Mouse (Mus musculus): ENCODE results near the gene Kif14. TPM values are rescaled to one million over a fixed set of nuclear protein-coding genes. Genes with fewer than 3 reads are reported as not detected.

The Kif14 gene
- under 1 TPM; 0.08 to 0.27 (median 0.15) TPM for total RNA-seq (2022)

GRCm38 (mm10) chr1:136466143-136466811 is at the start of gene Kif14:
Kif14 (plus strand) TSS chr1:136466343.
- peak; percentile 86 to 89 for DNase-seq (ENCODE audit: low spot score in 2 of 2)

DNA sequence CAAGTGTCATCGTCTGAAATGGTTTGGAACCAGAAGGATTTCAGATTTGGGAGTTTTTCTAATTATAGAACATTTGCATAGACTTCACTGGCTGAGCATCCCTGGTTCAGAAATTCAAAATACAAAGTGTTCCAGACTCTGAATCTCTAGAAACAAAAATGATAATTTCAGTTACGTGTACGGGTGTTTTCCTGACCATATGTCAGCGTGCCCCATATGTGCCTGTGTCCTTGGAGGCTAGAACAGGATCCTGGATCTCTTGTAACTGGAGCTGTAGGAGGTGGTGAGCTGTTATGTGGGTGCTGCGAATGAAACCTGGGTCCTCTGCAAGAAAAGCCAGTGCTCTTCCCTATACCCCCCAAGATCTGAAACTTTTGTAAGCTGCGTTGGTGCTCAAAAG is 47.8 kb upstream of the Kif14 start:
- DNase-seq (ENCODE audit: low spot score in 2 of 2): no peak

DNA sequence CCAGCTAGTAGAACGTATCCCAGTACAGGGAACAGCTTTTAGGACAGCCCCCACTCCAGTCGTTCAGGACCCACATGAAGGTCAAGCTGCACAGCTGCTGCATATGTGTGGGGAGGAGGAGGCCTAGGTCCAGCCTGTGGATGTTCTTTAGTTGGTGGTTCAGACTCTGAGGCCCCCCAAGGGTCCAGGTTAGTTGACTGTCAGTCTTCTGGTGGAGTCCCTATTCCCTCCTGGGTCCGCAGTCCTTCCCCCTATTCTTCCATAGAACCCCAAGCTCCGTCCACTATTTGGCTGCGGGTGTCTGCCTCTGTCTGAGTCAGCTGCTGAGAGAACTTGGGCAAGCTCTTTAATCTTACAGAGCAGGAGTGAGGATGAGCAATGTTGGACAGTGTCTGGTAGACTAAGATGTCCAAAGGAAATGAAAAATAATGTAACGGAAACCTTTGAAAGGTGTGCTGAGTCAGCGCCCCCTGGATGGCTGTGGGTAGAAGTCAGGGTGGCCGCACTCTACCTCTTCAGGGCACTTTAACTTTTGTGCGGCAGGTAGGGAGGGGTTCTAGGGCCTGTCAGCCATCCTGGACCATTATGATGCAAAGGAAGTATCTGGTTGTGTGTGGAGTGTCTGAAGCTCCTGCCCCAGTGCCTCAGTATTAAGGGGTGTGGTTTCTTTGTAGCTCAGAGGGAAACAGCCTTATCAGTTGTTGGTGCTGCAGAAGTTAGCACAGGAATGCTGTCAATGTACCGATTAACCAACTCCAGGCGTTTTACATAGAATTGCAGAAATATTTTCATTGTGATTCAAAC is 38.8 kb upstream of the Kif14 start:
- DNase-seq (ENCODE audit: low spot score in 2 of 2): no peak

DNA sequence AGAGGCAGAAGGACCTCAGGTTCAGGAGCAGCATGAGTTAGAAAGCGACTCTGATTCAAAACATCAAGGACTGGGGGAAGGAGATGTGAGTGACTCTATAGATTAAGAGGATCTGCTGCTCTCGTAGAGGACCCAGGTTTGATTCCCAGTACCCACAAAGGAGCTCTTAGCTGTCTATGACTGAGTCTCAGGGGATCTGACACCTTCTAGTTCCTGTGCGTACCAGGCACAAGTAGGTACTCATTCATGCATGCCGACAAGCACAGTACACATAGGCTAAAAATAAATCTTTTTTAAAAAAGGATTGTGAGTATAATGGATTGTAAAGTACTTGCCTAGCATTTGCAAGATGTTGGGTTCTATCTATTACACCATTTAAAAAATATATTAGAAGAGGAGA is 37.2 kb upstream of the Kif14 start:
- DNase-seq (ENCODE audit: low spot score in 2 of 2): no peak

- DNase-seq (ENCODE audit: low spot score in 2 of 2): no peak
Observed at GRCm38 (mm10) chr1:136430126-136430818, 35.9 kb upstream of the Kif14 start.

DNA sequence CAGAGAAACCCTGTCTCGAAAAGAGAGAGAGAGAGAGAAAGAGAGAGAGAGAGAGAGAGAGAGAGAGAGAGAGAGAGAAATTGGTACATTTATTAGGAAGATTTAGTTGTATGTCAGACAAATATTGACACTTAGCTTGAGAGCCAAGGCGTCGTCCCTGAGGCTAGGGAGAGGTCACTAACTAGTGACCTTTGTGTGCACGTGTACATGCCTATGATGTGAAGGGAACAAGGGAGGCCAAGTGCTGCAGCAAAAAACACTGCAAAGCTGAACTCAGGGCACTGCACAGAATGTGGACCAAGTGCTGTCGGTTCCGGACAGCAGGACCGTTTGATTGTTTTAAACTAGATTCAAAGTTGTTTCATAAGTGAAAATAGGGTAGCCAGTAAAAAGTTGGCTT is 25.4 kb upstream of the Kif14 start:
- no peak for DNase-seq (ENCODE audit: low spot score in 2 of 2)

GRCm38 (mm10) chr1:136442809-136443208 is 23.3 kb upstream of the Kif14 start:
- DNase-seq (ENCODE audit: low spot score in 2 of 2): no peak

DNA sequence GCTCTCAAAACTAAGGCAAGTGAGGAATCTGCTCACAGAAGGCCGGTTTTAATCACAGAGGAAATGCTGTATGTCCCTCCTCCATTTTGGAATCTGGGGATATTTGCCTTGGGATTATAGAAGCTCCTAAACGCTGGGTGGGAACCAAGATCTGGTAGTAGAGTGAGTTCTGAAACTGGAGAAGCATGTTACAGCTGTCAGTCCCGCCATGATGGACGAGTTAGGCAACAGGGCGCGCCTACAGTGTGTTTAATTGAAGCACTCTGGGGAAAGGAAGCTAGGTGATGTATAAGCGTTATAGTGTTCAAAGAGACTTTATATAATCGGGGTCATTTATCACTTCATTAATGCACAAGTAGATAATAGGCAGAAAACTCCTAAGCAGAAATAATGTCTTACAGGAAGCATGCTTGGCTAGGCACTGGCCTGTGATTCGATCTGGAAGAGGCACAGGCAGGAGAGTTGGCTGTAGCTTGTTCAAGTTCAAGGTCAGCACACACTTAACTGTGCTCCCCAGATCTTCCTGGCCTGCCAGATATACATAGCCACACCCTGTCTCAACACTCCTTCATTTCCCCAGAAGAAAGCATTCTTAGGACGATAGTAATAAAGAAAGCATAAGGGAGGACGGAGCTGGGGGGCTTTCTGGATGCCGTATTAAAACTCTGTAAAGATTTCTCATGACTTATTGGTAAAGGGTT is 21.4 kb upstream of the Kif14 start:
- no peak for DNase-seq (ENCODE audit: low spot score in 2 of 2)

DNA sequence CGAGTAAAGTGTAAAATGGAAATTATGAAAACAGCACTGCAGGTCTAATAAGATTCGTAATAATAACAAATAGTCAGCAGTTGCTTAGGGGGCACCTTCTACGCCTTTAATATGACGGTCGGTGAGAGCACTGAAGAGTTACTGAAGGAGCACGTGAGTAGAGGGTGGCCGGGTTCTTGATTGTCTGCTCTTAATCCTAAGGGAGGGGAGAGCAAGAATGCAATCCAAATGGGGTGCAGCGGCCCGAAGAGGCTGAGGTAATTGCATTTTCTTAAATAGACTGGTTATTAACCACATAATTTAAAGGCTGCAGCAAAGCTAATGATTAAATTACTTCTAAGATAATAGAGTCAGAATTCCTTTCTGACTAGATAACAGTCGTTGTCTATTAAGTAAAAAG is 19.2 kb upstream of the Kif14 start:
- DNase-seq (ENCODE audit: low spot score in 2 of 2): no peak

DNA sequence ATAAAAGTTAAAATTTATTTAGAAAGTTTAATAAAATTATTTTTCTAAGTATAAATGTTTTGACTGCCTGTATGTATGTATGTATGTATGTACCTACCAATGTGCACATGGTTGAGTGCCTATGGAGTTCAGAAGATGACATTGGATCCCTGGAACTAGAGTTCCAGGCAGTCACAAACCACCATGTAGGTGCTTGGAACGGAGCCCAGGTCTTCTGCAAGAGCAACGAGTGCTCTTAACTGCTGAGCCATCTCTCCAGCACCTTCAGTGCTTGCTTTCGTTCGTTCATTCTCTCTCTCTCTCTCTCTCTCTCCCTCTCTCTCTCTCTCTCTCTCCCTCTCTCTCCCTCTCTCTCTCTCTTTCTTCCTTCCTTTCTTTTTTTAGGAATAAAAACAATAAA is 18.8 kb upstream of the Kif14 start:
- DNase-seq (ENCODE audit: low spot score in 2 of 2): no peak

DNA sequence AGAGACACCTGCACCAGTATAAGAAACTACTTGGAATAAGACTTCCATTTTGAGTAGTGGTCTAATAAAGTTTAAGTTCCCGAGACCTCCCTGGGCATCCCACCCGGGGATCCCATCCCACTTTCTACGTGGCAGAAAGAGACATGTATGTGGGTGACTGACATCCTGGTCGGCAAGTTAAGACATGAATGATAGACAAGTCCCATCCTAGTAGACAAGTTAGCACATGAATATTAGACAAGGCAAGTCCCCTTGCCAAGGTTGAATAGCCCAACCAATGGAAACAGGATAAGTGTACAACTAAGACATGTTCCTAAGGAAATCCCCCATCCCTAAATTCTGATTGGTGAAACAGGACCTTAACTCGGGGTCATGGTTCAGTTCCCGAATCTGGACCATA is 16.6 kb upstream of the Kif14 start:
- DNase-seq (ENCODE audit: low spot score in 2 of 2): no peak

DNA sequence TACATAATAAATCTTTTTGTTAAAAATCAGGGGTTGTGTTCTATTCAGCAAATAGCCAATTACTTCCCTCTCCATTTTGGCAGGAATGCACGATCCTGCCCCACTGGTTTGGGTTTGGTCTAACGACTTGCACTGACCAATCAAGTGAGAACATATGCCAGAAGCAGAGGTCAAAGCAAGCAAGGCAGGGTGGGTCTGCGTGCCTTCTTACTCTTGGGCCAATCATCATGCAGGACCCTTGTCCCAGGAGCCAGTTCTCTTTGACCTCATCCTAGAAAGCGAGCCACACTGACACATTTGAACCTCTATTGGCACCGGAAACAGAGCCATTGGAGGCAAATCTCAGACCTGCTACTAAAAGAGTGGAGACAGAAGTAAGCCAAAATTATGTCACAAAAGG is 15.9 kb upstream of the Kif14 start:
- DNase-seq (ENCODE audit: low spot score in 2 of 2): no peak

- no peak for DNase-seq (ENCODE audit: low spot score in 2 of 2)
Observed at GRCm38 (mm10) chr1:136452421-136452820, 13.7 kb upstream of the Kif14 start.

DNA sequence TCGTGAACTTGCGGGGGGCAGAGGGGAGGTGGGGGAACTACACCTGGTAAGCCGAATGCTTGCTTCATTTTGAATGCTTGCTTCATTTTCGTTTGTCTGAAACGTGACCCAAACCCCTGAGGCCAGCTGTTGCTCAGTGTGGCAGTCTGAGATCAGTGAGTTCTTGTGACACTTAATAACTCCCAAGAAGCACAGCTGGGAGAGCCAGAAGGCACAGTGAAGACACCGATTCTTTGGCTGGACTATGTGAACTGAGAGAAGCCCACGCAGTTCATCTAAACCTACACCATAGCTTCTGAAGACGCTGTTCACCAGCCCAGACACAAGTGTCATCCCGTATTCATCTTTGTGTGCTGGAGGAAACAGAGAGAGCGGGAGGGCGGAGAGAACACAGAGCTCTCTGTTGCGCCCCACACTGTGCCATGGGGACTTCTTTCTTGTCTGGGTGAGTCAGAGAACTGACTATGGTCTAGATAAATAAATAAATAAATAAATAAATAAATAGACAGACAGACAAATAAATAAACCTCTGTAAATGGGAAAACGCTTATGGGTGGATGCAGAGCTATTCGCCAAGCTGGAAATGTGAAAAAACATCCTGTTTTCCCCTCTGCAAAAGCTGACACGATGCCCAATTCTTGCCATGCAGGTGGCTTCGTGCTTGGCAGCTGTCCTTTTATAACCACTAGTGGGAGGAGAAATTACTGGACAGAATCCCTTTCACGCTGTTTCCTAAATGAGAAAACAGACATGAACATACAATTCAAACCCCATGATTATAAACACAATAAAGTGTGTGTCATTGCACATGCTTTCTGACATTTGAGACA is 10.2 kb upstream of the Kif14 start:
- DNase-seq (ENCODE audit: low spot score in 2 of 2): no peak

GRCm38 (mm10) chr1:136456741-136457140 is 9.4 kb upstream of the Kif14 start:
- no peak for DNase-seq (ENCODE audit: low spot score in 2 of 2)

GRCm38 (mm10) chr1:136457403-136457802 is 8.7 kb upstream of the Kif14 start:
- no peak for DNase-seq (ENCODE audit: low spot score in 2 of 2)

- DNase-seq (ENCODE audit: low spot score in 2 of 2): no peak
Observed at GRCm38 (mm10) chr1:136458691-136459245, 7.4 kb upstream of the Kif14 start.

DNA sequence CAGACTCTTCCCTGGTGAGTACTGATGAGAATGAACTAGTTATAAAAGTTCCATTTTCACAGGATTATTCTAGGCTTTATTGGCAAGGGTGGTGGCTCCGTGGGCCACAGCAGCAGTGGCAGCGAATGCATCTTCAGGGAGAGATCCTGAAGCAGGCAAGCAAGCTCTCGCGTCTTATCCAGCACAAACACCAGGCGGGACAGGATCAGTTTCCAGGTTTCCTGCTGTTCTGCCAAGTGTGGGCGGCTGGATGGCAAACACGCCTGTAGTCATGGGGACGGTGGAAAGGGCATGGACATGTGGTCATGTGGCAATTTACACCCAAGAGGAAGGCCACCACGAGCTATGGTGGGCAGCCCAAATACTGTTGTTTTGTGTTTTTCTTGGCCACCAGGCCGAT is 3.7 kb upstream of the Kif14 start:
- DNase-seq (ENCODE audit: low spot score in 2 of 2): no peak

GRCm38 (mm10) chr1:136465168-136465567 is 975 bp upstream of the Kif14 start:
- DNase-seq (ENCODE audit: low spot score in 2 of 2): no peak

DNA sequence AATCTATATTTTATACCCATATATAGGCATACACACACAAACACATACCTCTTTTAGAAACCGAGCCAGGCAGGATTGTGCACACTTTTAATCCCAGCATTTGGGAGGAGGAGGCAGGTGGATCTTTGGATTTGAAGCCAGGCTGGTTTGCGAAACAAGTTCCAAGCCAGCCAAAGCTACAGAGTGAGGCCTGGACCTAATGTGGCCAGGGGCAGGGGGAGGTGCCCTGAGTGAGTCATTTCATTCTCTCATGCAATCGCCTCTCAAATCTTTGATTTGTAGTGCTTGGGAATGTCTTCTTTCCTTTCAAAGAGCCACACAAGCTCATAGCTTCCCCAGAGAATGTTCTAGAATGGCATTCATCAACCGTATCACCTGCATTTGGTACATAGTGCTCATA is 3.3 kb downstream of the Kif14 start:
- DNase-seq (ENCODE audit: low spot score in 2 of 2): no peak

- no peak for DNase-seq (ENCODE audit: low spot score in 2 of 2)
Observed at GRCm38 (mm10) chr1:136470471-136470870, 4.3 kb downstream of the Kif14 start.
